Mouse (Mus musculus) erythroblast, embryonic 14.5 days (primary cell): ENCODE measurements around the gene Hist2h2ab. TPM values are rescaled to one million over a fixed set of nuclear protein-coding genes. Genes with fewer than 3 reads are reported as not detected.
"Not testable (repeated sequence)": the region's sequence is repeated elsewhere in the genome, so short reads cannot be mapped to it uniquely, and the experiment has no call there.

ENCODE experiments used
- H3K27me3 ChIP-seq: 2 replicates; pipeline ENCODE4 v1.6.1; 2012; ENCODE audit warnings: inconsistent platforms; ENCODE audit not compliant: control insufficient read depth
- H3K36me3 ChIP-seq: 2 replicates; pipeline ENCODE4 v1.6.1; 2012; ENCODE audit warnings: mild to moderate bottlenecking, inconsistent platforms; ENCODE audit not compliant: control insufficient read depth
- H3K4me1 ChIP-seq: 2 replicates; pipeline ENCODE4 v1.6.1; 2012; ENCODE audit warnings: inconsistent platforms; ENCODE audit not compliant: control insufficient read depth
- H3K4me3 ChIP-seq: replicated peaks from 2 replicates; pipeline ENCODE3; 2012; ENCODE audit warnings: moderate library complexity, mild to moderate bottlenecking, inconsistent platforms
- H3K9me3 ChIP-seq: 2 replicates; pipeline ENCODE4 v1.6.1; 2012; ENCODE audit warnings: low read length, inconsistent platforms, mixed read lengths; ENCODE audit not compliant: control insufficient read depth
- GATA1 ChIP-seq: IDR thresholded peaks from 2 replicates; pipeline ENCODE4 v1.6.1; 2012; ENCODE audit warnings: low read length, inconsistent platforms, mixed read lengths
- TAL1 ChIP-seq: IDR thresholded peaks from 3 replicates; pipeline ENCODE4 v1.6.1; 2012; ENCODE audit warnings: low read length, inconsistent platforms, mixed read lengths
- polyA plus RNA-seq: library from polyadenylated mRNA; stranded (reverse); fragments of >175 nt; gene quantifications from 2 replicates; pipeline ENCODE4 v1.2.3, GENCODE M21; 2012

The Hist2h2ab gene
- polyA plus RNA-seq, 1 experiment = 0.39 TPM

GRCm38 (mm10) chr3:96231758-96232120 lies 12.1 kb downstream of the Hist2h2ab start:
- Histone ChIP-seq H3K4me3 (no peak overlapping the region), H3K9me3 (no peaks in the 10 kb centered on the region), H3K27me3 (no peaks in the 10 kb centered on the region), H3K36me3 (peaks cover 19% of the 10 kb centered on the region), H3K4me1 (peaks cover 41% of the 10 kb centered on the region)
- TF ChIP-seq GATA1 (no peak), TAL1 (no peak)

DNA sequence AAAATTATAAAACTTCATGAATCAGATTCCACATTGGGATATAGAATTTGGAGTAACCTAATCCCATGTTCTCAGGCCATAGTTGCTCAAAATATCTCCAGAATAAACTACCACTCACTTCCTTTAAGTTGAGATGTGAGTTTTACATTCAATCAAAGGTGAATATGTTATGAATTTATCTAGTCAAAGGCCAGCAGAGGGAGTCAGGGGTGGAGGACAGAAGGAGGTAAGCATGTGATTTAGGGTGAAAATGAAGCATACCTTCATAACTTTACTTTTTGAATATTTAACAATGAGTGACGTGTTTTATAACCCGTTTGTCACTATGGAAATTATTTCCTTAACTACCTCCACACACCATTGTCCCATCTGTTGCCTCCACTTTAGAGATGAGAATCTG lies 15.2 kb downstream of the Hist2h2ab start:
- no peaks in the 10 kb centered on the region for H3K27me3 ChIP-seq
- peaks cover 44% of the 10 kb centered on the region for H3K4me1 ChIP-seq
- no peaks in the 10 kb centered on the region for H3K9me3 ChIP-seq
- TF ChIP-seq GATA1 (no peak), TAL1 (no peak)
- H3K36me3 ChIP-seq = peaks cover 2% of the 10 kb centered on the region; the same call in 1 of the 2 replicates
- peak overlapping the region; percentile 65 for H3K4me3 ChIP-seq

- Histone ChIP-seq H3K27me3 (no peaks in the 10 kb centered on the region), H3K36me3 (peaks cover 2% of the 10 kb centered on the region; the same call in 1 of the 2 replicates), H3K9me3 (no peaks in the 10 kb centered on the region), H3K4me3 (peak overlapping the region; percentile 65), H3K4me1 (peaks cover 49% of the 10 kb centered on the region)
- TF ChIP-seq GATA1 = no peak
- TF ChIP-seq TAL1 = no peak
These were observed 16.2 kb downstream of the Hist2h2ab start for GRCm38 (mm10) chr3:96235836-96236235.

DNA sequence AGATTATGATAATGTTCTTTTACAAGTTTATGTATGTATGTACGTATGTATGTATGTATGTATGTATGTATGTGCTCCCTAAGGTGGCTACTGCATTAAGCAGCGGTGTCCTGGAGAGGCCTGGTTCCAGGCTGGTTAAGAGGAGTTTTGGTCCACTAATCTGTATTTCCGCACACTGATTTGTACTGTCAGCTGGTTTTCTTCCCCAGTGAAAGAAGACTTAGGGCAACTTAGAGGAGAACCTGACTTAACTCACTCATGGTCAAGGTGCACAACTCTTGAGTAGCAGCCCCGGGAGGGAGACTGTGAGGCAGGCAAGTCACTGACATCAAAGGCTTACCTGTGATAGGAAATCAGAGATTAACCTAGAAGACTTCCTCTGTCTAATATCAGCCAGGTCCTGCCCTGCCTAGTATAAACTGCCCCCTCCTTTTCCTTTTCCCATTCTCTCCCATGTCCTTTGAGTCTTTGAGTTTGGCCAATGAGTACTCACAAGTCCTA lies 17.2 kb downstream of the Hist2h2ab start:
- H3K36me3 ChIP-seq = peaks cover 8% of the 10 kb centered on the region
- H3K4me3 ChIP-seq = peak overlapping the region; percentile 65
- H3K27me3 ChIP-seq = no peaks in the 10 kb centered on the region
- no peaks in the 10 kb centered on the region for H3K9me3 ChIP-seq
- H3K4me1 ChIP-seq = peaks cover 52% of the 10 kb centered on the region
- TF ChIP-seq TAL1 (no peak), GATA1 (no peak)

DNA sequence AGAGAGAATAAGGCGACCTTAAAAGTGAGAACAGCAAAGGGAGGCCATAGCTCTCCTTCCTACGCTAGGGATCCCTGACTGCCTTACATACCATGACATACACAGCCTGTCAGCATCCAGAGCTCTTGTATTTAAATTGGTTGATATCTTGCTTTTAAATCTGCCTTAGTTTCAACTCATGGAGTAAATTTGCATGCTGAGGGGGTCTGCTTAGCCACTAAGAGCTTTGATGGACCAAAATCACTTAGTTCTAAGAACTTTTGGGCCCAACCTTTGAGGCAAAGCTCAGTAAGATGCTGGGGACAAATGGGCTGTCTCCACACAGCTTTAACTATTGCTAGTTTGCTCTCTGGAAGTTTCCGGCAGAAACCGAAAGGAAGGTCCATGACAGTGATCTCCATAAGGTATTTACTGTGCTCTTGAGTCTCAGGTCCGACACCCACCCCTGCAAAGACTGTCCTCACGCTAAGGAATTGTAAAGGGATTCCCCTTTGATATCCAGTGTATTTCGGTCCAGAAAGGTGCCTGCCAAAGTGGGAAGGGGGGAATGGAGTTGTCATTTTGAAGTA lies 17.8 kb downstream of the Hist2h2ab start:
- Histone ChIP-seq H3K36me3 (peaks cover 12% of the 10 kb centered on the region), H3K4me1 (peaks cover 52% of the 10 kb centered on the region), H3K9me3 (no peaks in the 10 kb centered on the region), H3K4me3 (peak overlapping the region; percentile 65), H3K27me3 (no peaks in the 10 kb centered on the region)
- TF ChIP-seq GATA1 = no peak
- TF ChIP-seq TAL1 = no peak

DNA sequence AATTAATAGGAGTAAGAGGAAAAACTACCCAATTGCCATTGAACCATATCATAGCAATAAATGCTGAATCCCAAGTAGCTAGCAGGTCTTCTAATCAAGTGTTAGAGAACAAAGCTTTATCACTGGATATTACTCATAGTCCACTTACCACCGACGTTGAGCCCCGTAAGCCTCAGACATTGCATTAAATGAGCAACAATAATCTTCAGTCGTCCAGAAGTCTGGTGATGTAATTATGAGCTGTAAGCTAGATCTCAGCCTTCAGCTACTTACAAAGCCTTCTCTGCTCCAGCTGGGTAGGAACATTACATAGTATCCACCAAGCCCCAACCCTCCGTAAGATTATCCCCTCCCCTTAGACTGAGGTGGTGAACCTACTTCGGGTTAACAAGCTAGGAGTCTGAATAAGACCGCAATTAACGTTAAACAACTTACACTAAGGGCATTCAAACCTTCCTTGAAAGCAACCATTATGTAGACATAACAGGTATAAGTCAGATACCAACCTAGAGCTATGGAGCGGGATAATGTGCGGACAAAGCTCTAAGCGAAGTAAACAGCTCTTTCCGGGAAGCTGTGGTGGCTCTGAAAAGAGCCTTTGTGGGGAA lies 18.3 kb downstream of the Hist2h2ab start:
- TF ChIP-seq GATA1 (no peak), TAL1 (no peak)
- Histone ChIP-seq H3K4me1 (peaks cover 56% of the 10 kb centered on the region), H3K27me3 (no peaks in the 10 kb centered on the region), H3K4me3 (peak overlapping the region; percentile 65), H3K9me3 (no peaks in the 10 kb centered on the region), H3K36me3 (peaks cover 13% of the 10 kb centered on the region)

GRCm38 (mm10) chr3:96238954-96239793 lies 19.5 kb downstream of the Hist2h2ab start, which contains the start of gene Hist2h3c2:
Hist2h3c2 (minus strand) TSS chr3:96239127.
- Histone ChIP-seq H3K36me3 (peaks cover 18% of the 10 kb centered on the region), H3K4me3 (peak within 1 kb of the TSS; percentile 65), H3K4me1 (peaks cover 66% of the 10 kb centered on the region)
- H3K27me3 ChIP-seq, H3K9me3 ChIP-seq: not testable (repeated sequence)

DNA sequence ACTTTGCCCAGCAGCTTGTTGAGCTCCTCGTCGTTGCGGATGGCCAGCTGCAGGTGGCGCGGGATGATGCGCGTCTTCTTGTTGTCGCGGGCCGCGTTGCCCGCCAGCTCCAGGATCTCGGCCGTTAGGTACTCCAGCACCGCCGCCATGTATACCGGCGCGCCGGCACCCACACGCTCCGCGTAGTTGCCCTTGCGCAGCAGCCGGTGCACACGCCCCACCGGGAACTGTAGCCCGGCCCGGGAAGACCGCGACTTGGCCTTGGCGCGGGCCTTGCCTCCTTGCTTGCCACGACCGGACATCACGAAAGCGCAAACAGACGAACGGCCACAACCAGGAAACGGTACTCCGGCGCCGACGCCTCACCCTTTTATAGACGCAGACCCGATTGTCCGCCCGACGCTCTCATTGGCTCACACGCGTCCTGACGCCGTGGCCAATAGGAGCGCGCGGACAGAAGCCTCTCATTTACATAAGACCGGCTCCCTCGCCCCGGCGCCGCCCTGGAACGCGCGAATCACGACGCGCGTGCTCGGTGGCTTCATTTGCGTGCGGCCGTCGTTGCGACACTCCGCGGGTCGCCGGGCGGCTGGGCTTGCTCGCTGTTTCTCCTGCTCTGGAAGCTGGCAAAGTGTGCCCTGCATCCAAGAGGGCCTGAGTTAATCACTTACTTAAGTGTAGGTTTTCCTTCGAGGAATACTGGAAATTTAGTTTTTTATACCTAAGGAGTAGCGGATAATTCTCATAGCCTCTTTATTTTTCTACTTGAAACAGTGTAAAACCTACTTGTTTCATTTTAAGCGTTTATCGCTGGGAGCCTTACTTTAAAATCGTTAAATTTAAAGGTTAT lies 20.5 kb downstream of the Hist2h2ab start, which contains the start of gene Hist2h2aa2:
TSS of gene Hist2h2aa2 (minus strand) at position 328 of the 850 bp plus-strand sequence.
- not testable (repeated sequence) for H3K27me3 ChIP-seq, H3K9me3 ChIP-seq
- H3K4me3 ChIP-seq = peak within 1 kb of the TSS; percentile 60
- peaks cover 74% of the 10 kb centered on the region for H3K4me1 ChIP-seq
- peaks cover 20% of the 10 kb centered on the region for H3K36me3 ChIP-seq

DNA sequence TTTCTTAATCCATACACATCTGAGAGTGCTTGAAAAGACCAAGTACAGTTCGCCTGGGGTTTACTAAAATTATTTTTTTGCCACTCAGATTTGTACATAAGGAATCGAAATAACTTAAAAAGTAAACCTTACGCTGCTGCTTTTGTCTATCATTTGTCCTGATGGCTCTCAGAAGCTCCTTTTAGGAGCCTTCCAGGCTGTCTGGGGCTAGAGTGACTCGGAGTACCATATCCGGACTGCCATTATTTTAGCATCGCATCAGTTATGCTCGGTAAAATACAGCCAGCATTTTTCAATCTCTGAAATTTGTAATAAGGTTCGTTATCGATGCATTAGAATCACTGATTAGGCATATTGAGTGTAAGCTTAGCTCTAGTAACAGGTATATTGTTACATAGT lies 21.1 kb downstream of the Hist2h2ab start:
- Histone ChIP-seq H3K4me1 (peaks cover 69% of the 10 kb centered on the region), H3K4me3 (peak overlapping the region; percentile 59)

More for the DNA sequence above, 21.1 kb downstream of the Hist2h2ab start:
- no peak for TF ChIP-seq GATA1
- TF ChIP-seq TAL1 = no peak
- peaks cover 17% of the 10 kb centered on the region for H3K36me3 ChIP-seq
- H3K27me3 ChIP-seq = no peaks in the 10 kb centered on the region
- no peaks in the 10 kb centered on the region for H3K9me3 ChIP-seq
